Mouse (Mus musculus): ENCODE measurements at regions not wholly inside any gene's neighbourhood (a gene's known extent, or its start where the extent isn't known, plus 50 kb on each side); places are given as distances from the start of the nearest gene placed in this dataset.

- no peak for TF ChIP-seq POLR2A (IDR thresholded peaks at IDR 0.05; ENCODE audit: extremely low read depth, insufficient read depth, low read length)
- TF ChIP-seq CTCF (IDR thresholded peaks at IDR 0.05; ENCODE audit: extremely low read depth, insufficient read depth, low read length): no peak
- Histone ChIP-seq H3K27ac (ENCODE audit: insufficient read depth, low read length) (no peak overlapping the region), H3K4me1 (ENCODE audit: control insufficient read depth, insufficient read depth, low read length) (no peaks in the 10 kb centered on the region; the same call in 1 of the 2 replicates), H3K4me3 (ENCODE audit: insufficient read depth, low read length) (no peak overlapping the region)
Measured at GRCm38 (mm10) chr19:54206819-54207218, 162.9 kb downstream of the Adra2a start.

DNA sequence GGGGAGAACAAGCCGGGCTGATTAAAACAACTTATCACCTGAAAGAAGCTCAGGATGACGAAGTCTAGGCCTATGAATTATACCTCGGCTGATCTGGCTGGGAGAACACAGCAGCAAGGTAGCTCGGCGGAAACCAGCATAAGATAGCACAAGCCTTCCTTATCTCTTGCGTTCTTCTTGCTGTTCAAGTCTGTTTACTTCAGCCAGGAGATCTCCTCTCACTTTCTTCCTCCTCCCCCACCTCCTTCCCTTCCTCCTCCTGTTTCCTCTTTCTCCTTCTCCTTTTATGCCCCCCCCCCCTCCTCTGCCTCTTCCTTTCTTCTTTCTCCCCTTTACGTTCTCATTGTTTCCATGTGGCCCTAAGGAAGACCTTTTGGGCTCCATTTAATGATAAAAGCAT, 168.2 kb downstream of the Adra2a start:
- no peak overlapping the region for H3K4me3 ChIP-seq (ENCODE audit: insufficient read depth, low read length)
- TF ChIP-seq POLR2A (IDR thresholded peaks at IDR 0.05; ENCODE audit: extremely low read depth, insufficient read depth, low read length) (no peak), CTCF (IDR thresholded peaks at IDR 0.05; ENCODE audit: extremely low read depth, insufficient read depth, low read length) (no peak)
- no peaks in the 10 kb centered on the region for H3K4me1 ChIP-seq (ENCODE audit: control insufficient read depth, insufficient read depth, low read length)
- no peak overlapping the region for H3K27ac ChIP-seq (ENCODE audit: insufficient read depth, low read length)

GRCm38 (mm10) chr19:54244176-54244575, 200.2 kb downstream of the Adra2a start:
- H3K4me1 ChIP-seq (ENCODE audit: control insufficient read depth, insufficient read depth, low read length): no peaks in the 10 kb centered on the region
- H3K4me3 ChIP-seq (ENCODE audit: insufficient read depth, low read length): no peak overlapping the region
- TF ChIP-seq POLR2A (IDR thresholded peaks at IDR 0.05; ENCODE audit: extremely low read depth, insufficient read depth, low read length): no peak
- TF ChIP-seq CTCF (IDR thresholded peaks at IDR 0.05; ENCODE audit: extremely low read depth, insufficient read depth, low read length): no peak
- H3K27ac ChIP-seq (ENCODE audit: insufficient read depth, low read length): no peak overlapping the region

- Histone ChIP-seq H3K4me3 (ENCODE audit: insufficient read depth, low read length) (no peak overlapping the region), H3K4me1 (ENCODE audit: control insufficient read depth, insufficient read depth, low read length) (no peaks in the 10 kb centered on the region), H3K27ac (ENCODE audit: insufficient read depth, low read length) (no peak overlapping the region)
- TF ChIP-seq POLR2A (IDR thresholded peaks at IDR 0.05; ENCODE audit: extremely low read depth, insufficient read depth, low read length) (no peak), CTCF (IDR thresholded peaks at IDR 0.05; ENCODE audit: extremely low read depth, insufficient read depth, low read length) (peak; percentile 39; the same call in 1 of the 2 replicates)
Measured at GRCm38 (mm10) chr19:54248256-54248936, 204.4 kb downstream of the Adra2a start.

GRCm38 (mm10) chr19:54252145-54252664, 208.3 kb downstream of the Adra2a start:
- TF ChIP-seq POLR2A (IDR thresholded peaks at IDR 0.05; ENCODE audit: extremely low read depth, insufficient read depth, low read length) (no peak), CTCF (IDR thresholded peaks at IDR 0.05; ENCODE audit: extremely low read depth, insufficient read depth, low read length) (no peak)
- Histone ChIP-seq H3K4me1 (ENCODE audit: control insufficient read depth, insufficient read depth, low read length) (no peaks in the 10 kb centered on the region), H3K4me3 (ENCODE audit: insufficient read depth, low read length) (no peak overlapping the region), H3K27ac (ENCODE audit: insufficient read depth, low read length) (no peak overlapping the region)

- Histone ChIP-seq H3K27ac (ENCODE audit: insufficient read depth, low read length) (no peak overlapping the region), H3K4me3 (ENCODE audit: insufficient read depth, low read length) (no peak overlapping the region), H3K4me1 (ENCODE audit: control insufficient read depth, insufficient read depth, low read length) (no peaks in the 10 kb centered on the region)
- TF ChIP-seq POLR2A (IDR thresholded peaks at IDR 0.05; ENCODE audit: extremely low read depth, insufficient read depth, low read length) (no peak), CTCF (IDR thresholded peaks at IDR 0.05; ENCODE audit: extremely low read depth, insufficient read depth, low read length) (0 out of 2 replicates have a peak, but pooled peaks have one; percentile 9)
Measured at GRCm38 (mm10) chr19:54257889-54258288, 213.9 kb downstream of the Adra2a start.

DNA sequence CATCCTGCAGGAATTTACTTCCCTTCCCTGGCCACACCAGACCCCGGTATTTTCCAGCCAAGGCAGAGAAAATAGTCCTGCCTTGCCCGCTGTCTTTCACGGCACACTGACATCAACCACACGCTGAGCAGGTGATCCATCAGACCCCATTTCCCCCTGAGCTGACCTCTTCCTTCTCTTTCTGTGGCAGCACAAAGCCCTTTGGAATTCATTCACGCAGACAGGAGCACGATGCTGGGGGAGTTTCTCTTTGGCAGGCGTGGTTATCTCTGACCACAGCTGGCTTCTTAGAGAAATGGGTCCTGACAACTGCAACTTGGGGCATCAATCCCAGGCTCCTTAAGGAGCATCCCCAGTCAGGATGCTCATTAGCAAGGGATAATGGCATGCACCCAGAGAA, 215.2 kb downstream of the Adra2a start:
- H3K4me1 ChIP-seq (ENCODE audit: control insufficient read depth, insufficient read depth, low read length): no peaks in the 10 kb centered on the region
- H3K4me3 ChIP-seq (ENCODE audit: insufficient read depth, low read length): no peak overlapping the region
- no peak overlapping the region for H3K27ac ChIP-seq (ENCODE audit: insufficient read depth, low read length)
- TF ChIP-seq CTCF (IDR thresholded peaks at IDR 0.05; ENCODE audit: extremely low read depth, insufficient read depth, low read length) (no peak), POLR2A (IDR thresholded peaks at IDR 0.05; ENCODE audit: extremely low read depth, insufficient read depth, low read length) (no peak)

DNA sequence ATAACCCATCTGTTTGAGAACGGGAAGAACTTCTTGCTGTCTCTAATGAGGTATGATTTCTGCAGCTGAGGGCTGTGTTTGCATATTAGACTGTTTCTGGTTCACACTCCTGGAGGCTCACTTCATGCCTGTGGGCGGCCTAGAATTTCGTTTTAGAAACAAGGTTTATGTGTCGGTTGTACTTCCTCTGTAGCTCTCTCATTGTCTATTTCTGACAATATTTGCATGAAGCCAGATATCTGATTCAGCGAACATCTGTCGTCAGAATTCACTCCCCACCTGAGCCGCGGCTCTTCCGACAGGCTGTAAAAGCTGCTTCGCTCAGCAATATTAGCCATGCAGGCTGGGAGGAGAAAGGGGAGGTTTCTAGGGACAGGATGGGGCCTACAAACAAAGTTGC, 233.4 kb downstream of the Adra2a start:
- TF ChIP-seq POLR2A (IDR thresholded peaks at IDR 0.05; ENCODE audit: extremely low read depth, insufficient read depth, low read length): no peak
- Histone ChIP-seq H3K4me1 (ENCODE audit: control insufficient read depth, insufficient read depth, low read length) (no peaks in the 10 kb centered on the region), H3K27ac (ENCODE audit: insufficient read depth, low read length) (no peak overlapping the region), H3K4me3 (ENCODE audit: insufficient read depth, low read length) (no peak overlapping the region)

DNA sequence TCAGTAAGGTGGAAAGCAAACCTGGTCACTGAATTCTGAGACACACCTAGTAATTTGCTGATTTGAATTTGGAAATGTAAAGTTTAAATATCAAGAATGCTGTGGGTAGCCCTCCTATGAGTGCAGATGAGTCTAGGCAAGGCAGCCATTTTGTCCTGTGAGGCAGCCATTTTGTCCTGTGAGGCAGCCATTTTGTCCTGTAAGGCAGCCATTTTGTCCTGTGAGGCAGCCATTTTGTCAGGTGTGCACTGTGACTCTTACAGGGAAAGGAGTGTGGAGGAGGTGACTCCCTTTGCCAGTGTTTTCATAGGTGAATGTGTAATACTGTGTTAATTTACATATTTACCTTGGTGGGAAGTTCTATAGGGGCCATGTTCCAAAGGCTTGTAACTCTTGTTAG, 241.5 kb downstream of the Adra2a start:
- Histone ChIP-seq H3K4me3 (ENCODE audit: insufficient read depth, low read length) (no peak overlapping the region), H3K4me1 (ENCODE audit: control insufficient read depth, insufficient read depth, low read length) (no peaks in the 10 kb centered on the region), H3K27ac (ENCODE audit: insufficient read depth, low read length) (no peak overlapping the region)
- TF ChIP-seq CTCF (IDR thresholded peaks at IDR 0.05; ENCODE audit: extremely low read depth, insufficient read depth, low read length): no peak
- TF ChIP-seq POLR2A (IDR thresholded peaks at IDR 0.05; ENCODE audit: extremely low read depth, insufficient read depth, low read length): no peak

DNA sequence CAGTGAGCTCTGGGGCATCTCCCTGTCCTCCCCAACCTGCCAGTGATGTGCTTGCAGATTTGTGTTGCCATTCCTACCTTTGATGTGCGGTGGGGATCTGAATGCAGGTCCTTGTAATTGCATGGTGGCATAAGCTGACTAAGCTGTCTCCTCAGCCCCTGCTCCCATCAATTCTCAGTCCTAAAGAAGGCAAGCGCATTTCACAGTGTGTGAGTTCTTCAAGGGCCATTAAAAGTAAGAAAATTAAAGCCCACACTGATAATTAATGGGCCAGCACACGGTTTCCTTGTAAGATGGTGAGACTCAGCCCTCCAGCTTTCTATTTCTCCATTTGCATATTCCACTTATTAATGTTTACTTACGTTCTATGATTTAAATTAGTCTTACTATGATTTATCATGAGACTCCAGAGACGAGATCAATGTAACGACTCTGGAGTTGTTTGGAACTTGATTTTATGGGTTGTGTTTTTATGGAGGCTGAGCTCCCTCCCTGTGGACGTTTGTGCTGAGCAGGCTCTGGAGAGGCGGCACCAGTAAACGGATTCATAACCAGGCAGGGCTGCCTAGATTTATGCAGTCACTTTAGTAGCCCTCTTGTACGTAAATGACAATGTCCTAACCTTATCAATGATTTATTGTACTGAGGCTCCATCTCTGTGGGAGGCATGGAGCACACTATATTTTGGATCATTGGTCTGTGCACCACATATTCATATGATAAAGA, 253.9 kb downstream of the Adra2a start:
- Histone ChIP-seq H3K4me1 (ENCODE audit: control insufficient read depth, insufficient read depth, low read length) (no peaks in the 10 kb centered on the region), H3K27ac (ENCODE audit: insufficient read depth, low read length) (no peak overlapping the region), H3K4me3 (ENCODE audit: insufficient read depth, low read length) (no peak overlapping the region)
- TF ChIP-seq CTCF (IDR thresholded peaks at IDR 0.05; ENCODE audit: extremely low read depth, insufficient read depth, low read length) (no peak), POLR2A (IDR thresholded peaks at IDR 0.05; ENCODE audit: extremely low read depth, insufficient read depth, low read length) (no peak)
